Mouse (Mus musculus) E14TG2a.4 (cell line): Measurements from ENCODE around the gene Trim8.

Experiments used
- H3K27me3 ChIP-seq: 2 replicates; pipeline ENCODE4 v1.6.1; 2014; ENCODE audit warnings: low read length, control low read depth; ENCODE audit not compliant: insufficient read depth
- H3K36me3 ChIP-seq: 2 replicates; pipeline ENCODE4 v1.6.1; 2014; ENCODE audit warnings: low read length, control low read depth; ENCODE audit not compliant: insufficient read depth
- H3K4me1 ChIP-seq: replicated peaks from 2 replicates; pipeline ENCODE4 v1.6.1; 2014; ENCODE audit warnings: low read depth, low read length, control low read depth
- H3K4me3 ChIP-seq: replicated peaks from 2 replicates; pipeline ENCODE4 v1.5.1; 2014; ENCODE audit warnings: mild to moderate bottlenecking, low read length
- H3K9me3 ChIP-seq: 2 replicates; pipeline ENCODE4 v1.6.1; 2014; ENCODE audit warnings: low read length, control low read depth
- CTCF ChIP-seq: conservative IDR thresholded peaks from 2 replicates; pipeline ENCODE4 v1.5.1; 2014; ENCODE audit warnings: low read length
- NANOG ChIP-seq: IDR thresholded peaks from 2 replicates; pipeline ENCODE4 v1.6.1; 2014; ENCODE audit warnings: borderline replicate concordance, low read length, mixed read lengths
- POU5F1 ChIP-seq: IDR thresholded peaks from 2 replicates; pipeline ENCODE4 v1.6.1; 2014; ENCODE audit warnings: low read length, borderline replicate concordance

Gene Trim8

DNA sequence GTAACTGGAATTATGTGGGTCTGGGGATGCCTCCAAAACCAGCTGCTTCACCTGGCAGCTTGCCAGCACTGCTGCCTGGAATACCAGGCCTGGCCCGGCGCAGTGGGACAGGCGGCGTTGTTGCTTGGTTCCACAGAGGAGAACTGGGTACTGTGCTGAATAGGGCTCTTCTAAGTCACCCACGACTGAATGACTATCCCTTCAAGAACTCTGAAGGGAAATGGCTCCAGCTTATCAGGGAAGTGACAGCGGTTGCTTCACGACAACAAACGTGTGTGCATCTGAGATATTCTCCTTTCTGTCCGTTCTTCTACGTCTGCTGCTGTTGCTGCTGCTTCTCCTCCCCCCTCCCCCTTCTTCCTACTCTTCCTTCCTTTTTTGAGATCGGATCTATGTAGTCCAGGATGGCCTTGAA lies 52.0 kb downstream of the Trim8 start:
- no peak overlapping the region for H3K4me3 ChIP-seq
- H3K4me1 ChIP-seq = peaks cover 16% of the 10 kb centered on the region
- H3K9me3 ChIP-seq = no peaks in the 10 kb centered on the region
- 0 out of 2 replicates have a peak, but pooled peaks cover 11% of the 10 kb centered on the region for H3K36me3 ChIP-seq
- TF ChIP-seq POU5F1 (no peak), NANOG (no peak), CTCF (no peak)
- H3K27me3 ChIP-seq = no peaks in the 10 kb centered on the region

DNA sequence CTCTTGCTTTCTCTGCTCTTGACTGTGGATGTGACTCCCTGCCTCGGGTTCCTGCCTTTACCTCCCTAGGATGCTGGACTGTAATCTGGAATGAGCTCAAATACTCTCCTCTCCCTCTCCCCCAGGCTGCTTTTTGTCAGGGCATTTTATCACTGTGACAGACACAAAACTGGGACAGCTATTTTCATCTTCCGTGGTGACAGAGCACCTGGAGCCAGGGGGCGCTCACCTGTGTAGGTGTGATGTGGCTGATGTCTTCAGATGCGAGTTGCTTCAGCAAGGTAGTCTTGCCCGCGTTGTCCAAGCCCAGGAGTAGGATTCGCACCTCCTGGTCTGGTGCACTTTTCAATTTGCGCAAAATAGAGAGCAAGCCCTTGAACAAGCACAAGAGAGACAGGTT lies 56.5 kb downstream of the Trim8 start:
- Histone ChIP-seq H3K4me1 (peaks cover 45% of the 10 kb centered on the region), H3K9me3 (no peaks in the 10 kb centered on the region), H3K4me3 (no peak overlapping the region), H3K36me3 (0 out of 2 replicates have a peak, but pooled peaks cover 11% of the 10 kb centered on the region), H3K27me3 (no peaks in the 10 kb centered on the region)
- TF ChIP-seq NANOG = no peak

DNA sequence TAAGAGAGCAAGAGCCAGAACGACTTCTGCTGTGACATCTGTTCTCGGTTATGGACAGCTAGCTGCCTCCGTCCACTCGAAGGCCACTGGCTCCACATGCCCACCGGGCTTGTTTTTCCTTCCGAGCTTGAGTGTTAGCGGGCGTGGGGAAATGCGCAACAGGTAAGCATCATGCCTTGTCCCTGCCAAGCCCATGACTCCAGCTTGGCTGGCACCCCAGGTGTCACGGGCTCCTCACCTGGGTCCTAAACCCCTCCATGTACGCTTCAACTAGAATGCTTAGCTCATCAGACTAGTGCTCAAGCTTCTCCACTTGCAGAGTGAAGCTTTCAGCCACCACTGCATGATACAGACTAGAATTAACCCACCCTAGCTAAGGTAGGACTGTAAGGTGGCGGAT lies 57.1 kb downstream of the Trim8 start:
- TF ChIP-seq POU5F1 (no peak), CTCF (no peak), NANOG (no peak)
- peaks cover 46% of the 10 kb centered on the region for H3K4me1 ChIP-seq
- no peaks in the 10 kb centered on the region for H3K27me3 ChIP-seq
- H3K4me3 ChIP-seq = 0 out of 2 replicates have a peak overlapping the region, but pooled peaks have one; percentile 32
- H3K9me3 ChIP-seq = no peaks in the 10 kb centered on the region
- 0 out of 2 replicates have a peak, but pooled peaks cover 11% of the 10 kb centered on the region for H3K36me3 ChIP-seq

DNA sequence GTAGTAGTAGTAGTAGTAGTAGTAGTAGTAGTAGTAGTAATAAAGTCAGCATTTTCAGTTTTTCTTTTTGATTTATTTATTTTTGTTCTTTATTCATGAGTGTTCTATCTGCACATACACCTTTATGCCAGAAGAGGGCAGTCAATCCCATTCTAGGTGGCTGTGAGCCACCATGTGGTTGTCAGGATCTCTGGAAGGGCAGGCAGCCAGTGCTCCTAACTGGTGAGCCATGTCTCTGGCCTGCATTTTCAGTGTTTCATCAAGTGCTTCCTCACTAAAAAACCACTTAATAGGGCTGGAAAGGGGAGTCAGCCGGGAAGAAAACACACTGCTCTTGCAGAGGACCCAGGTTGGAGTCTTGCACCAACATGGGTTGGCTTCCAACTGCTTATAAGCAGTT lies 60.6 kb downstream of the Trim8 start:
- H3K4me3 ChIP-seq = no peak overlapping the region
- H3K36me3 ChIP-seq = 0 out of 2 replicates have a peak, but pooled peaks cover 2% of the 10 kb centered on the region
- no peaks in the 10 kb centered on the region for H3K27me3 ChIP-seq
- TF ChIP-seq POU5F1 (no peak), CTCF (peak; percentile 69)
- no peaks in the 10 kb centered on the region for H3K9me3 ChIP-seq
- H3K4me1 ChIP-seq = peaks cover 74% of the 10 kb centered on the region

DNA sequence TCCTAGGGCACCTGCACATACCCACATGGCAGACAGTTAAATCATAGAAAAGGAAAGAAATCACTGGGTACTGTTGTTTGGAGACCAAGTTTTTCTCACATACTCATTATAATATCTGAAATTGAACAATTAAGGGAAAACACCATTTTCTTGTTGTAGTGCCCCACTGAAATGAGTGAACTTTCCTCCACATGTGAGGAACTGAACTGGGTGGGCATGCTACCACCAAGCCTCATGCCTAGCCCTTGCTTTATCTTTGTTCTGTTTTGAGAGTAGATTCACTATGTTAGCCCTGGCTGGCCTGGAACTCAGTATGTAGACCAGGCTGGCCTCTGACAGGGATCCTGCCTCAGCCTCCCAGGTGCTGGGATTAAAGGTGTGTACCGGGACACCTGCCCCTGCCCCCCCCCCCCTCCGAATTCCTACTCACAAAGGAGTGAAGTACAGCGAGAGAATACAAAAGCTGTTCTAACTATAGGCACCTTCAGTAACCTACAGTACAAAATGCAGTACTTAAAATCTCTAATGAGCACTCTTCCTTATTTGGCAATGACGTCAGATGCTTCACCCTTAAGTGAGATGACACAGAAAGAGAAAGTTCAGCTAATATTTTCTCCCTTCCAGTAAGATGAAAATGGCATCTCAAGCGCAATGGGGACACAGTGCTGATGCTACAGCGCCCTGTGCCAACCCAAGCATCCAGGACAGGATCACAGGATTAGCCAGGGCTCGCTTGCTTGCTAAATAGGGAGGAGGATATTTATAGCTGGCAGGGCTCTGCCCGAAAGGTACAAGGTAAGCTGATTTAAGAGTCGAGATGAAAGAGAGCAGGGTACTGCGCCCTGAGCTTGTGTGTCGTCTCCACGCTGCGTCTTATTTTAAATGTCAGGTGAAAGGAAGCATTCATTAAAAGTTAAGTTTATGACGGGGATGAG lies 61.3 kb downstream of the Trim8 start:
- Histone ChIP-seq H3K27me3 (no peaks in the 10 kb centered on the region), H3K36me3 (no peaks in the 10 kb centered on the region), H3K9me3 (no peaks in the 10 kb centered on the region), H3K4me3 (no peak overlapping the region), H3K4me1 (peaks cover 70% of the 10 kb centered on the region)
- TF ChIP-seq POU5F1 (no peak), NANOG (no peak), CTCF (no peak)

DNA sequence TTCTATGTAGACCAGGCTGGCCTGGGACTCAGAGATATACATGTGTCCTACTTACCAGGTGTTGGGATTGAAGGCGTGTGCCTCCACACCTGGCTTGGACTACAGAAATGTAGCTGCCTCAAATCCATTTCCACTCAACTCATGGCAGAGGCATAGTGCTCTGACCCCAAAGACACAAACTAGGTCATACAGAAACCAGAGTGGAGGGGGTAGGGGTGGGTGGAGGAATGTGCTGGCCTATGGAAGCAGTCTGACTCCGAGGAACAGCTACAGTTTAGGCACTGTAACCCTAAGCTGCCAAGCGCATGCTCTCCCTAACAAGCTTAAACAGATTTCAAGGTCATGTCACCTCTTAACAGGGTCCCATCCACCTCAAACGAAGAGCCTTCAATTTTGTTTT lies 62.1 kb downstream of the Trim8 start:
- Histone ChIP-seq H3K4me3 (no peak overlapping the region), H3K9me3 (no peaks in the 10 kb centered on the region), H3K4me1 (peaks cover 63% of the 10 kb centered on the region), H3K27me3 (no peaks in the 10 kb centered on the region), H3K36me3 (no peaks in the 10 kb centered on the region)
- TF ChIP-seq NANOG (no peak), CTCF (no peak), POU5F1 (no peak)

DNA sequence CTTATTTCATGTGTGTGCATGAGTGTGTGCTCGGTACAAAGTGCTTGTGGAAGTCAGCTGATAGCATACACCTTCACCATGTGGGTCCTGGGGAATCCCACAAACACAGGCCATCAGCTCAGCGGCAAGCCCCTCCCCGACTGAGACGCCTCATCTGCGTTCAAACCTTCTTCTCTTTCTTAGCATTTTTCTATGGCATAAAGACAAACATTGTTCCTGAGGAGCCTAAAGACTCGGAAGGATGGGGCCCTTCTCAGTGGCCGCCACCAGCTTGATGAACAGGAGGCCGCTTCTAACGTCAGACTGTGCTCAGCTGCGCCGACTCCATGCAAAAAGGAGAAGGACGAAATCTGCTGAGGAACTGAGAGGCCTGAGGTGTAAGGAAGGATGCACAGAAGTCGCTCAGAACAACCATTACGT lies 62.6 kb downstream of the Trim8 start:
- Histone ChIP-seq H3K4me3 (peak overlapping the region; percentile 46; the same call in 1 of the 2 replicates), H3K36me3 (no peaks in the 10 kb centered on the region), H3K27me3 (no peaks in the 10 kb centered on the region), H3K9me3 (no peaks in the 10 kb centered on the region), H3K4me1 (peaks cover 58% of the 10 kb centered on the region)
- TF ChIP-seq POU5F1 = no peak
